Mouse (Mus musculus) forebrain, embryonic 14.5 days (tissue): ENCODE measurements around the gene Slc44a1. TPM values are rescaled to one million over a fixed set of nuclear protein-coding genes. Genes with fewer than 3 reads are reported as not detected.
A peak's percentile ranks its signal among the peaks of the same experiment; 100 is the strongest.

Experiments
- ATAC-seq: fragments of 200-750 bp; cut with Nextera tagmentation; 2 replicates; pipeline ENCODE4 v1.8.0; 2017; ENCODE audit warnings: mild to moderate bottlenecking, moderate library complexity
- DNase-seq: peaks from one replicate; pipeline ENCODE4 v3.0.0-alpha.2; 2015; ENCODE audit warnings: low spot score
- H3K27ac ChIP-seq: fragments of 300-500 bp; sonication (generic); 2 replicates; pipeline ENCODE4 v1.5.1; 2014; ENCODE audit warnings: low read depth, mild to moderate bottlenecking, control low read depth, low read length, moderate library complexity
- H3K27me3 ChIP-seq: fragments of 300-500 bp; sonication (generic); replicated peaks from 2 replicates; pipeline ENCODE4 v1.6.1; 2014; ENCODE audit warnings: low read length, control low read depth, mixed read lengths; ENCODE audit not compliant: control insufficient read depth, insufficient read depth
- H3K36me3 ChIP-seq: fragments of 300-500 bp; sonication (generic); 2 replicates; pipeline ENCODE4 v1.6.1; 2014; ENCODE audit warnings: low read length, control low read depth; ENCODE audit not compliant: control insufficient read depth, insufficient read depth
- H3K4me1 ChIP-seq: fragments of 300-500 bp; sonication (generic); 2 replicates; pipeline ENCODE4 v1.6.1; 2014; ENCODE audit warnings: antibody characterized with exemption, low read length, control low read depth; ENCODE audit not compliant: control insufficient read depth, insufficient read depth
- H3K4me2 ChIP-seq: fragments of 300-500 bp; sonication (generic); 2 replicates; pipeline ENCODE4 v1.6.1; 2014; ENCODE audit warnings: mild to moderate bottlenecking, control low read depth, low read length
- H3K4me3 ChIP-seq: fragments of 300-500 bp; sonication (generic); 2 replicates; pipeline ENCODE4 v1.5.1; 2014; ENCODE audit warnings: low read depth, low read length, control low read depth
- H3K9ac ChIP-seq: fragments of 300-500 bp; sonication (generic); 2 replicates; pipeline ENCODE4 v1.6.1; 2014; ENCODE audit warnings: mild to moderate bottlenecking, low read length, control low read depth, moderate library complexity
- H3K9me3 ChIP-seq: fragments of 300-500 bp; sonication (generic); replicated peaks from 2 replicates; pipeline ENCODE4 v1.6.1; 2016; ENCODE audit warnings: low read length, control low read depth, mixed read lengths; ENCODE audit not compliant: control insufficient read depth
- WGBS: fragments of 180-500 bp; shearing (Covaris S2); extraction: QIAGEN DNeasy Blood & Tissue Kit; methylation state at CpG from one replicate; pipeline ENCODE4 v1.1.7; 2014; 5-methylcytosine and 5-hydroxymethylcytosine counted together
- polyA plus RNA-seq: library from polyadenylated mRNA; unstranded; fragments of >200 nt; fragmentation: Nextera tagmentation; extraction: Ambion mirVana; gene quantifications from 2 replicates; pipeline ENCODE4 v1.2.1, GENCODE M21; 2014

The Slc44a1 gene
- polyA plus RNA-seq = 12.1 and 13.0 TPM in 2 replicates

- peak; percentile 98 for ATAC-seq
- H3K9me3 ChIP-seq = no peaks in the 10 kb centered on the region
- no peaks in the 10 kb centered on the region for H3K27me3 ChIP-seq
- DNase-seq = peak; percentile 96
- H3K4me2 ChIP-seq = peak within 1 kb of the TSS; percentile 95
- WGBS = under 1% methylated on average over 57 of the region's 122 CpGs
- peak within 1 kb of the TSS; percentile 91 for H3K9ac ChIP-seq
- H3K4me3 ChIP-seq = peak within 1 kb of the TSS; percentile 91
- no peaks in the 10 kb centered on the region for H3K36me3 ChIP-seq
- no peaks in the 10 kb centered on the region; the same call in none of the 2 replicates for H3K4me1 ChIP-seq
- H3K27ac ChIP-seq = peak within 1 kb of the TSS; percentile 75
Measured at GRCm38 (mm10) chr4:53440010-53440815, at the start of gene Slc44a1. Gene Slc44a1 (plus strand): TSS chr4:53440413.

DNA sequence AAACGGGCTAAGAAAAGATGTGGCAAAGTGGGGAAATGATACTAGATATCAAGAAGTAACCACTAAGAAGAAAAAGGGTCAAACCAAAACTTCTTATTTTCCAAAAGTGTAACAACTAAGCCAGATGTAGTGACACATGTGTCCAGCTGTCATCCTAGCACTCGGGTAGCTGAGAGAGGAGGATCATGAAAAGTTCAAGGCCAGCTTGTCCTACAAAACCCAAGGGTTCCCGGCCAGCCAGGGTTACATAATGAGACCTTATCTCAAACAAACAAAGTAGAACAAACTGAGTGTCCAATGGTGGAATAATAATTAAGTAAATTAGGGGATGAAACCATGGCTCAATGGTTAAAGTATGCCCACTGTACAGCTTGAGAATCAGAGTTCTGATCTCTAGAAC, 45.2 kb upstream of the Slc44a1 start:
- Histone ChIP-seq H3K9ac (no peak overlapping the region), H3K27me3 (no peaks in the 10 kb centered on the region), H3K27ac (no peak overlapping the region), H3K9me3 (no peaks in the 10 kb centered on the region), H3K4me2 (no peak overlapping the region), H3K36me3 (no peaks in the 10 kb centered on the region), H3K4me3 (no peak overlapping the region), H3K4me1 (0 out of 2 replicates have a peak, but pooled peaks cover 6% of the 10 kb centered on the region)
- no peak for ATAC-seq
- DNase-seq = no peak
- 77% methylated on average over 3 of the region's 3 CpGs for WGBS

- whole genome bisulfite sequencing = 88% methylated on average over 11 of the region's 11 CpGs
- ATAC-seq (no peak), DNase-seq (no peak)
- H3K9ac ChIP-seq = no peak overlapping the region
- no peaks in the 10 kb centered on the region for H3K27me3 ChIP-seq
- H3K9me3 ChIP-seq = no peaks in the 10 kb centered on the region
- no peaks in the 10 kb centered on the region for H3K36me3 ChIP-seq
- H3K4me3 ChIP-seq = no peak overlapping the region
- no peak overlapping the region for H3K27ac ChIP-seq
- 0 out of 2 replicates have a peak, but pooled peaks cover 6% of the 10 kb centered on the region for H3K4me1 ChIP-seq
- H3K4me2 ChIP-seq = no peak overlapping the region
Measured at GRCm38 (mm10) chr4:53396623-53397192, 43.5 kb upstream of the Slc44a1 start.

GRCm38 (mm10) chr4:53397280-53398117, 42.7 kb upstream of the Slc44a1 start:
- Histone ChIP-seq H3K4me3 (no peak overlapping the region), H3K4me2 (no peak overlapping the region), H3K9me3 (no peaks in the 10 kb centered on the region), H3K27me3 (no peaks in the 10 kb centered on the region), H3K36me3 (no peaks in the 10 kb centered on the region), H3K4me1 (0 out of 2 replicates have a peak, but pooled peaks cover 6% of the 10 kb centered on the region), H3K27ac (peak overlapping the region; percentile 66), H3K9ac (no peak overlapping the region)
- 66% methylated on average over 4 of the region's 4 CpGs for WGBS
- ATAC-seq (peak; percentile 32; the same call in 1 of the 2 replicates), DNase-seq (peak; percentile 75)

DNA sequence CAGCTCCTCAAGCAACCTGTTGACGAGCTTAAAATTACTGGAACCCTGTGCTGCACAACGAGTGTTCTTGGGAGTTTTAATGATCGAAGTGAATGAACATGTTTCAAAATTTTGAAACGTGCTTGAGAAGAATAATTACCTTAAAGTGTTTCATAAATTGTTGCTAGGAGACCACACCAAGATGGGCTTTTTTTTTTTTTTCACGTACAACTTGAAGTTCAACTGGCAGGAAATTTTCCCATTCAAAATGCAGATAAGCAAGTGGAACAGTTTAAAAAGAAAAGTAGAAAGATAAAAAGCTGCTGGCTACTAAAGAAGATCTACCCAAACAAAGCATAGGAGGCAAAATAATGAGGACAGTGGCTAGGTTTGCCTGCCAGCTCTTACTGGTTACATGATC, 41.7 kb upstream of the Slc44a1 start:
- DNase-seq (no peak), ATAC-seq (no peak)
- no peak overlapping the region for H3K4me3 ChIP-seq
- H3K9me3 ChIP-seq = no peaks in the 10 kb centered on the region
- 36% methylated on average over 5 of the region's 5 CpGs for whole genome bisulfite sequencing
- no peaks in the 10 kb centered on the region for H3K27me3 ChIP-seq
- 0 out of 2 replicates have a peak, but pooled peaks cover 6% of the 10 kb centered on the region for H3K4me1 ChIP-seq
- no peak overlapping the region for H3K27ac ChIP-seq
- H3K9ac ChIP-seq = no peak overlapping the region
- no peak overlapping the region for H3K4me2 ChIP-seq
- H3K36me3 ChIP-seq = no peaks in the 10 kb centered on the region

GRCm38 (mm10) chr4:53399428-53399827, 40.8 kb upstream of the Slc44a1 start:
- Histone ChIP-seq H3K4me2 (no peak overlapping the region), H3K4me3 (no peak overlapping the region), H3K4me1 (0 out of 2 replicates have a peak, but pooled peaks cover 6% of the 10 kb centered on the region), H3K27me3 (no peaks in the 10 kb centered on the region), H3K27ac (no peak overlapping the region), H3K9me3 (no peaks in the 10 kb centered on the region), H3K9ac (no peak overlapping the region), H3K36me3 (no peaks in the 10 kb centered on the region)
- DNase-seq = no peak
- ATAC-seq = no peak
- WGBS = 75% methylated on average over 1 of the region's 1 CpGs

- Histone ChIP-seq H3K4me1 (no peaks in the 10 kb centered on the region), H3K36me3 (no peaks in the 10 kb centered on the region), H3K4me2 (no peak overlapping the region), H3K27ac (no peak overlapping the region), H3K4me3 (no peak overlapping the region), H3K27me3 (no peaks in the 10 kb centered on the region), H3K9ac (no peak overlapping the region), H3K9me3 (no peaks in the 10 kb centered on the region)
- DNase-seq = no peak
- ATAC-seq = no peak
- WGBS = 95% methylated on average over 12 of the region's 12 CpGs
Measured at GRCm38 (mm10) chr4:53403386-53403785, 36.8 kb upstream of the Slc44a1 start.

DNA sequence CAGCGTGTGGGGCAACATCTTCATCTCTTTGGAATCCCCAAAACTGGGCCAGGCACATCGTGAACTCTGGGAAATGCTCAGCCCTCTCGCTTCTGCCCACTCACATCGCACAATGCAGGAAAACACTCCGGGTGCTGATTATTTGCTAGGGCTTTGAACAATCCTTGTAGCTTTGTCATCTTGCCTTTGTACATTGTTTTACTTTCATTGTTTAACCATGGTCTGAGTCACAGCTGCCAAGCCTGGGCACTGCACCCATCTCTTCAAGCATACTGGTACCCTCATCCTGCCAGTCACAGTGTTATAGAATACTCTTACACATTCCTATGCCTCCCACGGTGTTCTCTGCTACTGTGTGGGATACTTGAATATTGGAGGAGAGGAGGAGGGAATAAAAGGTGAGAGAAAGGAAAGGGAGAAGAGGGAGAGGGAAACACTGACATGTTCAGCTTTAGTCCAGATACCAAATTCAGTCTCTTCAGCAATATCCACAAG, 35.7 kb upstream of the Slc44a1 start:
- no peak for DNase-seq
- 93% methylated on average over 6 of the region's 6 CpGs for WGBS

More for the DNA sequence above, 35.7 kb upstream of the Slc44a1 start:
- no peak overlapping the region for H3K4me2 ChIP-seq
- no peak overlapping the region for H3K4me3 ChIP-seq
- H3K36me3 ChIP-seq = no peaks in the 10 kb centered on the region
- no peaks in the 10 kb centered on the region for H3K4me1 ChIP-seq
- H3K27me3 ChIP-seq = no peaks in the 10 kb centered on the region
- H3K9ac ChIP-seq = no peak overlapping the region
- no peak overlapping the region for H3K27ac ChIP-seq
- no peak for ATAC-seq
- no peaks in the 10 kb centered on the region for H3K9me3 ChIP-seq
